Mouse (Mus musculus) lung, postnatal 36 days (tissue): ENCODE measurements around the gene Tbc1d17.

Source experiments
- DNase-seq: peaks from one replicate; pipeline ENCODE4 v3.0.0; 2022; ENCODE audit warnings: mixed read lengths

Tbc1d17 gene

DNA sequence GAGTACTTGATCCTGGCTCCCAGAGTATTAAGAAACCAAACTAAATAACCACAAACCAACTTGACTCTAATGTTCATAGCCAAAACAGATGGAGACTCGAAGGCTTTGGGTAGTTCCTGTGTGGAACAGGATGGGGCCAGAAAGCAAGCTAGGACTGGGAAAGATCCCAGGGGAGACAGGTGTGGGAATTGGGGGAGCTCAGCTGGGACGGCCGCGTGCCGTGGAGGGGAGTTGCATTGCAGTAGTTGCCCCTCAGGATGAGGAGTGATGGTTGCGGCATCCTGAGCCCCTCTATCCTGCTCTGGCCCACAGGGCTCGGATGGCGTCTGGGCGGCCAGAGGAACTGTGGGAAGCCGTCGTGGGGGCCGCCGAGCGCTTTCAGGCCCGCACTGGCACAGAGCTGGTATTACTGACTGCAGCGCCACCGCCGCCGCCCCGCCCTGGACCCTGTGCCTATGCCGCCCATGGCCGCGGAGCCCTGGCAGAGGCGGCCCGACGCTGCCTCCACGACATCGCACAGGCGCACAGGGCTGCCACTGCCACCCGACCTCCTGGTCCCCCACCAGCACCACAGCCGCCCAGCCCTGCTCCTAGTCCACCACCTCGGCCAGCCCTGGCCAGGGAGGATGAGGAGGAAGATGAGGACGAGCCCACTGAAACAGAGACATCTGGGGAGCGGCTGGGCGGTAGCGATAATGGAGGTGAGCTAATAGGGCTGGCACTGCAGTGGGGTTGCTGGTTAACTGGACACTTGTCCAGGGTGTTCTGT lies 3.6 kb upstream of the Tbc1d17 start:
- no peak for DNase-seq

- no peak for DNase-seq
These were observed 2.9 kb upstream of the Tbc1d17 start for GRCm38 (mm10) chr7:44851625-44852234.

DNA sequence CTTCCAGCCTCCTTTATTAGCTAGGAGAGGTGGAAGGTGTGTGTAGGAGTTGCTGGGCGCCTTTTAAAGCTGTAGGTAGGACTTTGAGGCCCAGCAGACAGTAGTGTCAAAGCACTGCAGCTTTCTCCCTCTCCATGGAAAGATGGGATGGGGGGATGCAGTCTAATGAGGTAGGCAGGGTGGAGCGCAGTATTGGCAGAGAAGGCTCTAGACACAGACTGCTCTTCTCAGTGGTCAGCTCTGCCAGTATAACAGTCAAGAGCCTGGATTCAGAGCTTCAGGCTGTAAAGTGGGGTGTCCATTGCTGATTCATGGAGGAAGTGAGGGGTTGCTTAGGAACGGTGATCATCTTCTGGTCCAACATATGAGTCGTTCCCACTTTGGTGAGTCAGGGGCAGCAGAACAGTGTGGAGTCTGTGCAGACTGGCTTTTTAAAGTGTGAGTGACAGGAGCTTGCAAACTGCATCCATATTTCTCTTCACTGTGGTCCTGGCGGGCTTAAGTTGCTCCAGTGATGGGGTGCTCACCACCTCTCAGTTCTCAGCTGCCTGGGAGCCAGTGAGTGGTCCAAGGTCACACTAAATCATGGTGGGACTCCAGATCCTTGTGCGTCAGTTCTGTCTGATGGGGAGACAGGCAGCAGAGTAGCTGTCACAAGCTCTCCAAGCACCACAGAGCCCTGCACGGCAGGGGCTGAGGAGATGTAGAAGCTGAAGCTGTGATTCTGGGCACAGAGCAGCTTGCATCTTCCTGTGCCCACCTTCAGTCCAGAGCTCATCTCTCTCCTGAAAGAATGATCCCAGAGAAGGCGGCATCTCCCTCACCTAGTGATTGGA lies 2.1 kb upstream of the Tbc1d17 start:
- no peak for DNase-seq

DNA sequence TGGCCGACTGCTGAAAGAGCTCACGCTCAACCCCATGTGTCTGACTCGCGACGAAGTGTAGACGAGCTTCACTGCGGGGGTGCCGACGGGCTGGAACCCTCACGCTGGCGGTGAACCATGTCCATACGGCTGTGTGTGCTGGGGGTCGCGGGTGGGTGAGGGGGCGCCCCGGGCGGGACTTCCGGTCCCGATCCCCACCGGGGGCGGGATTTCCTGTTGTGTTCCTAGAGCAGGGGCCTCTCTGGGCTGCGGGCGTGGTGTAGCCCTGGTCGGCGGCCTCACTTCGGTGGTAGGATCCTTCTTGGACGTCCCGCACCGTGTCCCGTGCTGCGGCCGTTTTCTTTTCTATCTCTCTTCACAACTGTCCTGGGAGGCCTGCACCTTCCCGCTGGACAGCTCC lies 1.3 kb upstream of the Tbc1d17 start:
- DNase-seq = peak; percentile 80

- DNase-seq = peak; percentile 95
These were observed 685 bp upstream of the Tbc1d17 start for GRCm38 (mm10) chr7:44849416-44850111.

DNA sequence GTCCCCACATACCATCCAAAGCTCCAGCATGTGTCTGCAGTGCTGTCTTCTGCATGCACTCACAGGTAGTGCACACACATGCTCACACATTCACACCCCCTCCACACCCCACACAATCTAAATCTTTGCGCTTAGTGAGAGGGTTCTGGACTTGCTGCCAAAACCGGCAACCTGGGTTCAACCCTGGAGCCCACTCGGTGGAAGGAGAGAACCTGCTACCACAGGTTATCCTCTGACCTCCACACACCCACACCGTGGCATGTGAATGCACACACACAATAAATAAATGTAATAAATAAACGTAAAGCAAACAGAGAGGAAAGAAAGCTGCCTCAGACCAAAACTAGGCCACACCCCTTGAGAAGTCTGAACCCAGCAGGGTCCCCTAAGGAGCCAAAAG lies 1.1 kb downstream of the Tbc1d17 start:
- DNase-seq = no peak

GRCm38 (mm10) chr7:44846804-44847203 lies 2.1 kb downstream of the Tbc1d17 start:
- no peak for DNase-seq

- no peak for DNase-seq
These were observed 3.9 kb downstream of the Tbc1d17 start for GRCm38 (mm10) chr7:44845006-44845405.

- DNase-seq = no peak
These were observed 6.9 kb downstream of the Tbc1d17 start for GRCm38 (mm10) chr7:44841825-44842463.

DNA sequence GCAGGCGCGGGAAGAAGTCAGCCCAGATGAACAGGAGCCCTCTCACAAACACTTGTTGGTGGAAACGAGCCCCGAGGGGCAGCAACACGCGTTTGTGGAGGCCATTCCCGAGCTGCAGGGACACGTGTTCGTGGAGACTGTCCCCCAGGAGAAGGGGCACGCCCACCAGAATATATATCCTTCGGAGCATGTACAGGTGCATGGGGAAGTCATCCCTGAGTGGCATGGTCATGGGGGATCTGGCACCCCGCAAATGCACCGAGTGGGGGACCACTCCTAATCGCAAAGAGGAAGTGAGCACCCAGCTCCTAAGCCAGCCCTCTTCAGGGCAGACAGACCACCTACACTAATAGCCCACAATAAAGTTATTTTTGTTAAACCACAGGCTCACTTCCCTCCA lies 8.5 kb downstream of the Tbc1d17 start:
- DNase-seq = no peak

- DNase-seq = peak; percentile 47
These were observed 9.2 kb downstream of the Tbc1d17 start for GRCm38 (mm10) chr7:44839491-44840191.

GRCm38 (mm10) chr7:44839171-44839490 lies 9.7 kb downstream of the Tbc1d17 start:
- no peak for DNase-seq

DNA sequence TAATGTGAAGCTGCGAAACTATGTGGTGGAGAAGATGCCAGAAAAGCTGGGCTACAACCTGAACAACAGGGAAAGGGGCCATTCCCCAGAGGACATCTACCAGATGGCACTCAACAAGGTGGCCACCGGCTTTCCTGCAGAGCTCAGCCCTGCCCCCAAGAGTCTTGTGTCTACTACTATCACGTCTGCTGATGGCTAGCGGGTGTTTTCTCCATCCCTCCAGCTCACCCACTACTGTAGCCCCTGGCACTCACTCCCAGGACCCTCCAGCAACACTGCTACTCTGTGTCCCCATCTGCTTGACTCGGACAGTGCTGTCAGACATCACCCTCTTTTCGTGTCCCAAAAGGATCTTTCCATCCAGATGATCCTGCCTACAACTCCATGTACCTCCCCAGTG lies 10.8 kb downstream of the Tbc1d17 start:
- DNase-seq = no peak

DNA sequence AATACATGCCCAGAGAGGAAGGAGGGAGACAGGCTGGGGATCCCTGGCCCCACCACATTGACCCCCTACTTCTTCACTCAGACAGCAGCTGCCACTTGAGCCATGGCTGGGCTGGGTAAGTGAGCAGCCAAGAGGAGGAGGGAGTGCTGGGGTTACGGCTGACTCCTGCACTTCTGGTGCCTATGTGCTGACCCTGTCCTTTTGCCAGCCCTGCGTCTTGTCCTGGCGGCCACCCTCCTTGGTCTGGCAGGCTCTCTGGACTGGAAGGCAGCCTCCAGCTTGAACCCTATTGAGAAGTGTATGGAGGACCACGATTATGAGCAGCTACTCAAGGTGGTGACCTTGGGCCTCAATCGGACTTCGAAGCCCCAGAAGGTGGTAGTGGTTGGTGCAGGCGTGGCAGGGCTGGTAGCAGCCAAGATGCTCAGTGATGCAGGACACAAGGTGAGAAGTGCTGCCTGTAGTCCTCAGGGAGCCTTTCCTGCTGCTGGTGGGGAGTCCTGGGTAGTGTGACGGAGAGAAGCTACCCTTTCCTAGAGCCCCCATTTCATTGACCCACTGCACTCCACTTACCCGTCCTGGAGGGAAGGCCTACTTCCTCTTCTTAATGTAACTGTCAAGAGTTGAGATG lies 12.3 kb downstream of the Tbc1d17 start:
- no peak for DNase-seq

DNA sequence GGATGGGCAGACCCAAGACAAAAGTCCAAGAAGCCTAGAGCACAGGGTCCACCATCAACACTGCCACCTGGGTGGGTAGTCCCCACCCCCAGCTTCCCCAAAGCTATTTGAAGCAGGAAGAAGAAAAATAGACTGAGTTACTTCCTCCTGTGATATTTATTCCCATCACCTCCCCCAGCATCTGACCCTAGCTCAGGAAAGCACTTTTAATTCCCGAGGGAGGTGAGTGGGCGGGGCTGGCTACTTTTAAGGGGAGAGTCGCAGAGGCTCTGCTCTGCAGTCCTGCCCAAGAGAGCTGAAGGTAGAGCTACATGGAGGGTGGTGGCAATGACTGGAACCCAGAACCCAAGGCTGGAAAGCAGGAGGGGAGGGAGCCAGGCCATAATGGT lies 12.9 kb downstream of the Tbc1d17 start:
- DNase-seq = peak; percentile 53

DNA sequence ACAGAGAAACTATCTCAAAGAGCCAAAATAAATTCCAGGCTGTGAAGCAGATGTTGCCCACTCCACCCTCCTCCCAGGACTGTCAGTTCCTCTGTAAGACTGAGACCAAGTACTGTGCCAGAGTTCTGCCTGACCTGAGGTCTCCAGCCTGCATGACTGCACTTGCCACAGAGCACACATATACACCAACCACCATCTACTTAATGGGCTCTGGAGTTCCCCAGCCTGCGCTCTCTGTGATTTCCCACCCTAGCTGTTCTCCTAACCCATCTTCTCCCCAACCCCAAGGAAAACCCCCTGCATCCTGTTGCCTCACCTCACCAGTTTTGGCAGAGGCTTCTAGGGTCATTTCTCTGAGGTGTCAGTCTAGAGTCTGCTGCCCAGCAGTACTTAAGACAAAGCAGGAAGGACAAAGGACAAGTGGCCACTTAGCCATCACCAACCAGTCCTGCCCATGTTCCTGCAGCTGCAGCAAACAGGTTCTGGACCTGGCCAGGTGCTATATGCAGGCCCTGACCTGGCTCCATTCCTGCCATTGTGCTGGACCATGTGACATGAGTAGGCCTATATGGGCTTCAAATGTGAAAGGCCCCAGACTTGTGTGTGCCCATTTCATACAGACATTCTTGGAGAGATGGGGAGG lies 13.4 kb downstream of the Tbc1d17 start:
- peak; percentile 62 for DNase-seq

DNA sequence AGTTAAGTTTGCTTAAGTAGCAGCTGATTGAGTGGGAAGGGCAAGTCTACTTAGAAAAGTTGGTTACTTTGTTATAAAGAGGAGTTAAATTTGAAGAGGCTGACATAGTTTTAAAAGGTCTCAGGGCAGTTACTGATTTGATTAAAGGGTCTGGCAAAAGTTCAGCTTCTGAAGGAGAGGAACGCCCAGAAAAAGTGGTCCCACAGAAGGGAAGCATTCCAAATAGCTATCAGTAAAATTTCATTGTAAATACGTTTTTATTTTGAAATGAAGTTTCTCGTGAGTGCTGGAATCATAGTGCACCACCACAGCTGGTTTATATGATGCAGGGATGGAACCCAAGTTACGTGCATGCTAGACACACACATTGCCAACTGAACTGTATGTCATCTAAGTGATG lies 16.1 kb downstream of the Tbc1d17 start:
- DNase-seq = no peak

- DNase-seq = no peak
These were observed 20.2 kb downstream of the Tbc1d17 start for GRCm38 (mm10) chr7:44828706-44829105.

DNA sequence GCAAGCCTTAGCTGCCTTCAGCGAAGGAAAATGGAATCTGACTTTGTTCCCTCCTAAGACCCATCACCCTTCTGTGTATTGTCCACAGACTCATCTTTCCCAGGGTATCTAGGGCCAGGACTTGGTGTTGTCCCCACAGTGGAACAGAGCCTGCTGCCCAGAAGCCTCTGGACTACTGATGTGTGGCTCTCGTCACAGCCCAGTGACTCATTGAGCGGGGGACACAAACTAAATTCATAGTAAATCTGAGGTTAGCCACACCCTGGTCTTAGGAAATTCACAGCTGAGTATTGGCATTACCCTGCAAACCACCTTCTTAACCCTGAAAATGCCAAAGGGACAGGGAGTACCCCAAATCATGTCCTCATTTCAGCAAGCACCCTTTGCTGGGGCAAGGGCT lies 22.1 kb downstream of the Tbc1d17 start:
- DNase-seq = peak; percentile 40

- peak; percentile 91 for DNase-seq
These were observed 24.0 kb downstream of the Tbc1d17 start for GRCm38 (mm10) chr7:44824872-44825271.

GRCm38 (mm10) chr7:44823409-44823808 lies 25.5 kb downstream of the Tbc1d17 start:
- no peak for DNase-seq
